Mouse (Mus musculus) heart, postnatal 0 days (tissue): Measurements from ENCODE around the gene Ntn3. TPM values are rescaled to one million over a fixed set of nuclear protein-coding genes. Genes with fewer than 3 reads are reported as not detected.

ENCODE experiments used
- ATAC-seq: fragments of 200-750 bp; cut with Nextera tagmentation; 2 replicates; pipeline ENCODE4 v1.8.0; 2017; ENCODE audit warnings: low read depth, moderate number of reproducible peaks, moderate library complexity; ENCODE audit not compliant: insufficient read depth
- DNase-seq: peaks from one replicate; pipeline ENCODE4 v3.0.0-alpha.2; 2016; ENCODE audit warnings: low spot score
- H3K27ac ChIP-seq: fragments of 300-500 bp; sonication (generic); 2 replicates; pipeline ENCODE4 v1.5.1; 2014; ENCODE audit warnings: low read depth, mild to moderate bottlenecking
- H3K27me3 ChIP-seq: fragments of 300-500 bp; sonication (generic); 2 replicates; pipeline ENCODE4 v1.6.1; 2014; ENCODE audit warnings: low read length, mixed read lengths; ENCODE audit not compliant: control insufficient read depth, insufficient read depth
- H3K36me3 ChIP-seq: fragments of 300-500 bp; sonication (generic); replicated peaks from 2 replicates; pipeline ENCODE4 v1.6.1; 2014; ENCODE audit warnings: low read length, mixed read lengths; ENCODE audit not compliant: control insufficient read depth, insufficient read depth
- H3K4me1 ChIP-seq: fragments of 300-500 bp; sonication (generic); 2 replicates; pipeline ENCODE4 v1.6.1; 2014; ENCODE audit warnings: antibody characterized with exemption; ENCODE audit not compliant: control insufficient read depth, insufficient read depth
- H3K4me2 ChIP-seq: fragments of 300-500 bp; sonication (generic); 2 replicates; pipeline ENCODE4 v1.6.1; 2014; ENCODE audit warnings: low read depth, mild to moderate bottlenecking, low read length, moderate library complexity
- H3K4me3 ChIP-seq: fragments of 300-500 bp; sonication (generic); 2 replicates; pipeline ENCODE4 v1.5.1; 2014; ENCODE audit warnings: low read depth, low read length
- H3K9ac ChIP-seq: fragments of 300-500 bp; sonication (generic); replicated peaks from 2 replicates; pipeline ENCODE4 v1.6.1; 2014; ENCODE audit warnings: low read depth, low read length, mixed read lengths
- H3K9me3 ChIP-seq: fragments of 300-500 bp; sonication (generic); replicated peaks from 2 replicates; pipeline ENCODE4 v1.6.1; 2016; ENCODE audit warnings: low read length; ENCODE audit not compliant: control insufficient read depth
- CTCF ChIP-seq: IDR thresholded peaks from 2 replicates; pipeline ENCODE4 v1.5.1; 2016; ENCODE audit warnings: antibody characterized with exemption, control low read depth, low read depth
- EP300 ChIP-seq: IDR thresholded peaks from 2 replicates; pipeline ENCODE4 v1.6.1; 2016; ENCODE audit warnings: antibody characterized with exemption, low read depth
- WGBS: fragments of 180-500 bp; shearing (Covaris S2); extraction: QIAGEN DNeasy Blood & Tissue Kit; methylation state at CpG from one replicate; pipeline ENCODE4 v1.1.7; 2014; 5-methylcytosine and 5-hydroxymethylcytosine counted together
- polyA plus RNA-seq: library from polyadenylated mRNA; unstranded; fragments of >200 nt; fragmentation: Nextera tagmentation; extraction: Ambion mirVana; gene quantifications from 2 replicates; pipeline ENCODE4 v1.2.1, GENCODE M21; 2015
- total RNA-seq: library from RNA; depleted of rRNA; stranded (reverse); fragments of >200 nt; gene quantifications from 2 replicates; pipeline ENCODE4 v1.2.3, GENCODE M21; 2014; ENCODE audit warnings: low replicate concordance

Ntn3 gene
- total and polyA plus RNA-seq, 2 experiments from 2014 or later: 0.59 to 7.3 TPM

DNA sequence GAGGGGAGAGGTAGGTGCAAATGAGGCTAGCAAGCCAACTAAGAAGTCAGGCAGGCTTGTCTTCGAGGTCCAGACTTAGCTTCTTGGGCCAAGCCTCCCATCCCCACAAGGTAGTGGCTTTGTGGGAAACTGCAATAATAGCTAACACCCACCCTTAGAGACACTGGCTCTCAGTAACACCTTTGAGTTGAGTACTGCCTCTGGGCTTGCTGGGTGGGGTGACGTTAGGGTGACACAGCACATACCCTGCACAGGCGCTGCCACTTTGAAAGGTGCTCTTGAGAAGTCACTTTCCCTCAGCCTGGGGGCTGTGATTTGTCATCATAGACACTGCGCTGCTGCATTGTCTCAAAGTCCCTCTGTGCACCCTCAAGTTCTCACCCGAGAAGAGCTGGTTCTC is 15.6 kb downstream of the Ntn3 start:
- WGBS: 66% methylated on average over 5 of the region's 5 CpGs
- H3K9ac ChIP-seq: no peak overlapping the region

DNA sequence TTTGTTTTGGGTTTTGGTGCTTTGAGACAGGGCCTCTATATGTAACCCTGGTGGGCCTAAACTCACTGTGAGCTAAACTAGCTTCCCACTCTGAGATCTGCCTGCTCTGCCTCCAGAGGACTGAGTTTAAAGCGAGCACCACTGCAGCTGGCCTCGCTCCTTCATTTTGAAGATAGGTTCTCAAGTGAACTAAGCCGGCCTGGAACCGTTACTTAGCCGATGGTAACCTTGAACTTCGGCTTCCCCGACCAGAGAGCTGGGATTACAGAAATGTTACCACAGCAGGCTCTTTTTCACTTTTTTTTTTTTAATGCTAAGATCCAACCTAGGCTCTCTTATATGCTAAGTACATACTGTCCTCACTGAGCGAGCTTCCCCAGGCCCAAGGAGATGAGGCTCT is 16.1 kb downstream of the Ntn3 start:
- no peaks in the 10 kb centered on the region; the same call in 1 of the 2 replicates for H3K36me3 ChIP-seq
- no peak overlapping the region for H3K27ac ChIP-seq
- no peaks in the 10 kb centered on the region for H3K9me3 ChIP-seq
- WGBS: 88% methylated on average over 8 of the region's 8 CpGs
- peaks cover 15% of the 10 kb centered on the region; the same call in 1 of the 2 replicates for H3K4me1 ChIP-seq
- no peak overlapping the region for H3K9ac ChIP-seq
- TF ChIP-seq CTCF (no peak), EP300 (no peak)
- H3K27me3 ChIP-seq: no peaks in the 10 kb centered on the region
- no peak overlapping the region for H3K4me2 ChIP-seq
- H3K4me3 ChIP-seq: no peak overlapping the region
- ATAC-seq (no peak), DNase-seq (no peak)

More for the DNA sequence above, 15.6 kb downstream of the Ntn3 start:
- no peaks in the 10 kb centered on the region for H3K9me3 ChIP-seq
- ATAC-seq (no peak), DNase-seq (no peak)
- peaks cover 15% of the 10 kb centered on the region; the same call in 1 of the 2 replicates for H3K4me1 ChIP-seq
- H3K36me3 ChIP-seq: no peaks in the 10 kb centered on the region; the same call in 1 of the 2 replicates
- H3K27ac ChIP-seq: no peak overlapping the region
- no peaks in the 10 kb centered on the region for H3K27me3 ChIP-seq
- no peak overlapping the region for H3K4me3 ChIP-seq
- TF ChIP-seq EP300: no peak
- no peak for TF ChIP-seq CTCF
- H3K4me2 ChIP-seq: no peak overlapping the region

DNA sequence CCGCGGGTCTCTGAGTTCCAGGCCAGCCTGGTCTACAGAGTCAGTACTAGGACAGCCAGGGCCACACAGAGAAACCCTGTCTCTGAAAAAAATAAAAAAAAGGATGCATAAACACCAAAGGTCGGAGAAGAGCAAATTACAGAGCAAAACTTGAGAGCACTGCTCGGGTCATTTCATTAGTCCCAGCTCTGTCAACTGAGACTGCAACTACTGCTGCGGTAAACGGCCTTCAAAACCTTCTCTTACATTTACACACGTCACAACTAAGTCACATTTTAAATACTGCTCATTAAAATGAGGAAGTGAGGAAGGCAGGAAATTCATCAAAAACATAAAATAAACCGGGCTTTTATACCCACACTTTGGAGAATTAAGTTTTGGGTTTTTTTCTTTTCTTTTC is 16.5 kb downstream of the Ntn3 start:
- H3K9ac ChIP-seq: no peak overlapping the region
- WGBS: 80% methylated on average over 8 of the region's 8 CpGs
- H3K27ac ChIP-seq: no peak overlapping the region
- H3K4me1 ChIP-seq: peaks cover 15% of the 10 kb centered on the region; the same call in 1 of the 2 replicates
- no peaks in the 10 kb centered on the region for H3K27me3 ChIP-seq
- no peak for TF ChIP-seq EP300
- TF ChIP-seq CTCF: no peak
- ATAC-seq (no peak), DNase-seq (no peak)
- H3K9me3 ChIP-seq: no peaks in the 10 kb centered on the region
- peaks cover 2% of the 10 kb centered on the region; the same call in 1 of the 2 replicates for H3K36me3 ChIP-seq
- no peak overlapping the region for H3K4me3 ChIP-seq
- H3K4me2 ChIP-seq: no peak overlapping the region

DNA sequence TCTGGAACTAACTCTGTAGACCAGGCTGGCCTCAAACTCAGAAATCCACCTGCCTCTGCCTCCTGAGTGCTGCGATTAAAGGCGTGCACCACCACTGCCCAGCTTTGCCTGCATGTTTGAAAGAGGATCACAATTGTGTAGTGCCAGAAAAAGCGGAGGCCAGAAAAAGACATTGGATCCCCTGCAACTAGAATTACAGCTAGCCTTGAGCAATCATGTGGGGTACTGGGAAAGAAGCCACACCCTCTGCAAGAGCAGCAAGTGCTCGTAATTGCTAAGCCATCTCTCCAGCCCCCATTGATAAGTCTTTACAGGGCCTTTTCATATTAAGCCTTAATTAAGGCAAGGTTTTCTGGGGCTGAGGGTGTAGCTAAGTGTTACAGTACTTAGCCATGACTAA is 17.9 kb downstream of the Ntn3 start:
- DNase-seq (no peak), ATAC-seq (no peak)
- Histone ChIP-seq H3K4me2 (no peak overlapping the region), H3K4me1 (0 out of 2 replicates have a peak, but pooled peaks cover 9% of the 10 kb centered on the region), H3K9me3 (no peaks in the 10 kb centered on the region), H3K27ac (no peak overlapping the region; the same call in 1 of the 2 replicates), H3K27me3 (no peaks in the 10 kb centered on the region), H3K9ac (no peak overlapping the region), H3K4me3 (no peak overlapping the region), H3K36me3 (peaks cover 4% of the 10 kb centered on the region; the same call in 1 of the 2 replicates)
- TF ChIP-seq CTCF: no peak
- TF ChIP-seq EP300: no peak
- 76% methylated on average over 4 of the region's 4 CpGs for WGBS

DNA sequence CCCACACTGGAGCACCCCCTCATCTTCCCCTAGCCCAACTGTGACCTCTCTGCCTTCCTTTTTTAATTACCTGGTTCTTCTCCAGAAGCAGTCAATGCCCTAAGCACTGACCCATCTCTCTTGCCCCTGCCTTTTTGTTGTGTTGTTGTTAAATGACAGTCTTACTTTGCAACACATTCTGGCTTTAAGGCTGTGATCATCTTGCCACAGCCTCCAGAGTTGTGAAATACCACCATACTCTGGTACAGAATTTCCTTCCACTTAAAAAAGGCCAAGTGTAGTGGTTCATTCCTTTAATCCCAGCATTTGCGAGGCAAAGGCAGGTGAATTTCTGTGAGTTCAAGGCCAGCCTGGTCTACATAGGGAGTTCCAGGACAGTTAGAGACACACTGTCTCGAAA is 18.4 kb downstream of the Ntn3 start:
- 77% methylated on average over 2 of the region's 2 CpGs for WGBS
- no peak overlapping the region for H3K27ac ChIP-seq
- peaks cover 4% of the 10 kb centered on the region; the same call in 1 of the 2 replicates for H3K36me3 ChIP-seq
- no peaks in the 10 kb centered on the region for H3K27me3 ChIP-seq
- H3K4me2 ChIP-seq: no peak overlapping the region
- H3K4me3 ChIP-seq: no peak overlapping the region
- ATAC-seq (no peak), DNase-seq (no peak)
- 0 out of 2 replicates have a peak, but pooled peaks cover 6% of the 10 kb centered on the region for H3K4me1 ChIP-seq
- no peaks in the 10 kb centered on the region for H3K9me3 ChIP-seq
- H3K9ac ChIP-seq: no peak overlapping the region
- TF ChIP-seq EP300 (no peak), CTCF (no peak)

DNA sequence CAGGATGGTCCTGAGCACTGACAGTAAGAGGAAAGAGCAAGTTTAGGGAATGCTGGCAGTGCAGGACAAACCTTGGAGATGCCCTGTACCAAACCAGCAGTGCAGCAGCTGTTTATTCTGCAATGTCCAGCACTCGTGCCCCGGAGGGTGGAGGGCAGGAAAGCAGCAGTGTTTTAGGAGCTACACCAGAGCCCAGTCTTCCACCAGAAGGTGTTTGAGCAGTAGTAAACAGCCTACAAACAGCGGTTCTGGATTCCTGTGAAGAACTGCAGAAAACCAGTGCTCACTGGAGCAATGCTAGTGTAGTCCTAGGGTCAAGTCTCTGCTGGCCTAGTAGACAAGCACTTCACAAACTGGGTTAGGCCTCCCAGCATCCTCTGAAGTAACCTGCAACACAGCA is 35.1 kb downstream of the Ntn3 start:
- Histone ChIP-seq H3K27ac (no peak overlapping the region), H3K36me3 (no peaks in the 10 kb centered on the region), H3K9ac (no peak overlapping the region), H3K4me1 (peaks cover 4% of the 10 kb centered on the region; the same call in 1 of the 2 replicates), H3K4me3 (no peak overlapping the region), H3K4me2 (no peak overlapping the region), H3K27me3 (no peaks in the 10 kb centered on the region), H3K9me3 (no peaks in the 10 kb centered on the region)
- ATAC-seq (no peak), DNase-seq (no peak)
- WGBS: 78% methylated on average over 3 of the region's 3 CpGs
- TF ChIP-seq CTCF (no peak), EP300 (no peak)
